Mouse (Mus musculus) cerebellum, postnatal 14 days (tissue): ENCODE measurements around the gene Tmem106a.
"Not testable (repeated sequence)": the region's sequence is repeated elsewhere in the genome, so short reads cannot be mapped to it uniquely, and the experiment has no call there.

Experiments used
- DNase-seq, 2 experiments: peaks; one replicate each; pipeline ENCODE4 v3.0.0; 2021; ENCODE audit warnings: mixed read lengths in 2 of 2

Tmem106a gene

DNA sequence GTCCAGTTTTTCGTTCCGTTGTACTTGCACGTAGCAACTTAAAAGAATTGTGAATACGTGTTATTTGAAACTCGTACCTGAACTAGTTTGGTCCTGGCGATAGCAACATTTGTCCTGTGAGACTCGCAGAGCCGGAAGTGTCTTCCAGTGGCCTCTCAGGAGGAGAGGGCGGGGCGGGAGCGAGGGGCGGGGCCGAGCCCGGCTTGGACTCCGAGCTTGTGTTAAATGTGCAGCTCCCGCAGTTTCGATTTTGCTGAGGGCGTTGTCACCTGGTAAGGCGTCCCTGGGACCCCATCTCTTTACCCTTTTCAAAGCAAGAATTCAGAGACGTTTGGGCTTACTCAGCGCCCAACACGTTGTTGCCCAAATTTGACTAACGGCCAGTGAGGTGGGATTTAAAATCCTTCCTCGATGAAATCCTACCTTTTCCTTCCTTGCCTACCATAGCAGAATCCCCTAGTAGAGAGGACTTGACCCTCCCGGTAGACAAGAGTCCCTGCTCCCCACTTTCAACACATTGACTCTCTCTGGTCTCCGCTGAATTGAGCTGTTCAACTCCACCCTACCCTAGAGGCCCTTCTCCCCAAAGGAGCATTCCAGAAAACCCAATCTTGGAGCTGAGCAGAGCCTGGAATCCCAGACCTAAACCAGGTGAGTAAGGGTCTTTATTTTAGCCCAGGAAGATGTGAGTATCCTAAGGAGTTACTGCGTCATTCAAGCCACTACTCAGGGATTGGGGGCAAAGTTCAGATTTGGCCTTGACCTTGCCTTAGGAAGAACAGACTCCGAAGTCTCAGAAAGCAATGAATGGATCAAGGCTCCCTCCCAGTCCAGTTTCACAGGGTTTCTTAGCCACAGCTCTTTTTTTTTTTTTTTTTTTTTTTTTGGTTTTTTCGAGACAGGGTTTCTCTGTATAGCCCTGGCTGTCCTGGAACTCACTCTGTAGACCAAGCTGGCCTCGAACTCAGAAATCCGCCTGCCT, at the start of gene Tmem106a:
TSS of gene Tmem106a (plus strand) at position 189 of the 982 bp plus-strand sequence.
- DNase-seq: peak; percentile 22 to 30

DNA sequence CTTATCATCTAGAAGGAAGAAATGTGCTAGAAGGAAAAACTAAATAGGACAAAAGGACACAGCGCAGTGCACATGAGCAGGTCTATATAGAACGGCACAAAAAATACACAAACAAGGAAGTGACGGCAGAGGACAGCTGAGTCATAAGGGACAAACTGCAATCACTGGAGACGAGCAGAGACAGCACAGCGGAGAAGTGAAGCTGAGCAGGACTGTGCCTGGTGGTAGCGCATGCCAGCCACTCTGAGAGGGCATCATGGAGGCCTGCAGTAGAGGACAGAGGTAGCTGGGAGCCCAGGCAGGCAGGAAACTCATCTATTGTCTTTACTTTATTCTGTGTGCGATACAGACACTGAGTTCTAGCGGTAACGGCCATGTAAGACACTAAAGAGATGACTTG, 38.5 kb upstream of the Tmem106a start:
- no peak for DNase-seq

DNA sequence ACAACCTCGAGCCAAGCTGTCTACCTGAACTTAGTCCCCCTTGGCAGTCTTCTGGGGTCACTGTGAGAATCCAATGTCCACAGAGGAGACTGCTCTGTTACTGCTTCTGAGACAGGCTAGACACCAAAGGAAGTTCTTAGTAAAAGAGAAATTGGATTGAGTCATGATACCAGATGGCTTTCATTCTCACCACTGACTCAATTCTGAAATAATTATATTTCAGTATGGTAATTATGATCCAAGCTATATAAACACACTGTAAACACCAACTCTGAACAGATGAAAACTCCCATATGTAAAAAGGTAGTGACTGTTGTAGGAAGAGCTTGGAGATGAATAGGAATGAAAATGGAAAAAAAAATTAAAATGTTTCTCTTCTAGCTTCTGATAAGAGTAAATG, 37.9 kb upstream of the Tmem106a start:
- DNase-seq: no peak

DNA sequence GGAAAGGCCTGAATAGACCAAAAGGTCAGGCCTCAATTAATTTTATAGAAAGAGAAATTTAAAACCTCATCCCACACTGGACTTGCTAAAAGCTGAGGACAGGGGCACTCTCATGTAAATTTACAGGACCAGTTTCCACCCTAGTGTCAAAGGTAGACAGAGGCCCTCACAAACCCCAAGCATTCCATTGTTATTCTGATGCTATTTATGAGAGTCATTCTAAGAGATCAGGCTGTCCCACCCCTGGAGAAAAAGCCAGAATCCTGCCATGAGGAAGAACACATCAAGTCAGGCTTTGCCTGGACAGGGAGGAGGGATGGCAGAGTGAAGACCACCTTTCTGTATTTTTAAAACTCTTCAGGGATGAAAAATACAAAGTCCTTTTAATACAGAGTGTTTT, 33.5 kb upstream of the Tmem106a start:
- no peak for DNase-seq

DNA sequence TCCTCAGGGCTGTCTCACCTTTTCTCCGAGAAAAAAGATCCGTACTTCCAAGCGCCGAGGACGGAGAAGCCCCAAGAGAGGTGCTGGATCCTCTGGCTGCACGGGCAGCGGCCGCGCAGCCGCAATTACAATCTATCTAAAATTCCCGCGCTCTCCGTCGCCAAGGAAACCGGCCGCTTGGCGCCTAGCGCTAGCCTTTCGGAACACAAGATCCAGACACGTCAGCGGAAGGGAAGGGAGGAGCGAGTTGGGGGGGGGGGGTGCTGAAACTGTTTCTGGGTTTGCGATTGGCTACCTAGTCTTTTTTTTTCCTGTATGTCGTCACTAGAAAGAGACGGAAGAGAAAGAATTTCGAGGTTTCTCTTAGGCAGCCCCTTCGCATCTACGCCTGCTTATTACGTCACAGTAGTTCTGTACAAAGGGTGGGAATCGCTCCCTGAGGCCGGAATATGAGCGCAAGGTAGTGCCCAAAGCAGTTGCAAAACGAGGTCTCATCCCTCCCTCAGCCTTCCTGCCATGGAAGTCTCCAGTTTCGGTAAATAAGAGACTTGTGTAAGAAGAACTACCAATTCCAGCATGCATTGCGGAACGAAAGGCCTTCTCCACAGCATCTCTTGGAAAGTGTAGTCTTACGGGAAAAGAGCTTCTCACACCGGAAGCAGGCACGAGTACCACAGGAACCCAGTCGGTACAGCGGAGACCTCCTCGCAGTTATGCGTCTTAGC, 30.1 kb upstream of the Tmem106a start, which contains the start of the genes Brca1 and Nbr1:
TSS of gene Brca1 (minus strand) at position 205 of the 725 bp plus-strand sequence.
TSS of gene Nbr1 (plus strand) at position 399 of the 725 bp plus-strand sequence.
- peak; percentile 94 to 95 for DNase-seq

DNA sequence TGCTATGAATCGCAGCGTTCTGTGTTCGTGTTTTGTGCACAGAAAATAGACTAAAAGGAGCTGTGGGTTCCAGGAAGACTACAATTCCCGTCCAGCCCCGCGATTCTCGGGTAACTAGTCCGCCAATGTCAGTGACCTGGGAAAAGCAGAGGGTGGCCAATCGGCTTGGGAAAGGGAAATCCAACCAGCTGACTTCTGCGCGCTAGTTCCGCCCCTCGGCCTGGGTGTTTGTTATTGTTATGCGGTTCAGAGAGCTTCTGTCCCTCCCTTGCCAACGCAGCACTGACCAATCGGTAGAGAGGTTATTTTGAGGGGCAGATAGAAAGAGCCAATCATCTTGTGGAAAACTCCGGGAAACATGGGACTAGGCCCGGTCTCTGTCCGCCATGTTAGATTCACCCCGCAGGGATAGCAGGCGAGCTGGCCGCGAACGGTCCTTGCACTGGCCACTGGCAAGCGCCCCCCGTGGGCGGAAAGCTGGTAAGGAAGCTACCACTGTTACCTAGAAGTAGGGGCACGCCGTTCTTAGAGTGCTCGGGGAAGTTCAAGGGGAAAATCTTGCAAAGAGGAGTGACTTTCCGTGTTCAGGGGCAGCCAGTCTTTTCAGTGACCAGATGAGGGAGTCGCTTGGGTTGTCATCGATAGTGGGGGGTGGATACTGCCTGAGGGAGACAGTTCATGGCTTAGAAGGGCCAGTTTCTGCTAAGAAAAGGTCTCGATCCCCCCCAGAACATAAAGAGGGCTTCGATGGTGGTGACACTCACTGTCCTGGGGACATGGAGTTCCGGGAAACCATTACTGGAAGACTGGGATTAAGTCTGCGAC, 29.4 kb upstream of the Tmem106a start:
- DNase-seq: peak; percentile 95 to 97

DNA sequence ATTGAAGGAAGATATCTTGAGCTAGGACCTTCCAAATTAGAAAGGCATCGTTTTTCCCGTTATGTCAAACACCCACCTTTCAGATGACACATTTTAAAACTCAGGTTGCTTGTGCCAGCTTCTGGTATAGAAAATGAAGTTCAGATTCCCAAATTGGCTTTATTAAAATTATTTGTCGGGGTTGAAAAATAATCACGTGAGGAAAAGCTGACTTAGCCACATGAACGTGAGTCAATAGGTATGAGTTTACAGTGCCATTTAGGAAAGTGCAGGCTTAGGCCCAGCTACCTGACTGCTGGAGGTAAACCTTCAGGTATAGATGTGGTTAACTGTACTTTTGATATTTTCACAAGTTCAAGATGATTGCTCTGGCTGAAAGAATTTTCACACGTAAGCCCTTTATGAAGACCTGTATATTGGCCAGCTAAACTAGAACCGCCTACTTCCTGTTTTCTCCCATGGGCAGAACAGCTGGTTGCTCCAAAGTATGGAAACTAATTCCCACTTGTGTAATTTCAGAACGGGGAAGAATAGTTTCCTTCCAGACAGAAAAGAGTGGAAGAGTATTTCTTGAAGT, 28.6 kb upstream of the Tmem106a start:
- peak in 1 of 2 experiments; percentile 16 for DNase-seq

DNA sequence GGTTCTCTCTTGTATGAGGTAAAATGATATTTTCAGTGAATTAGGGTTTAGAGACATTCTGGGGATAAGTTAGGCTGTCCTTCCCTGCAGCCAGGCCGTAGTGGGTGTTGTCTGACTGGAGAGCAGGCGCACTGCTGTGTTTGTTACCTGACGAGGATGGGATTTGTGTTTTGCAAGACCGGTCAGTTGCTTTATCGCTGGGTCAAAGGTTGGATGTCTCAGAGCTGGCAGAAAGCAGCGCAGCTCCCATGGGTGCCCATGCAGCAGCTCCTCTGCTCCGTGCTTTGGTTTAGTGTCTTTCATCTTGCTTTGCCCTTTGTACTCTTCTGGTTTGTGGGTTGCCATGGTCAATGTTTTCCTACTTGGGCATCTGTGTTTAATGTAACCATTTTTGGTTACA, 25.5 kb upstream of the Tmem106a start:
- no peak for DNase-seq

DNA sequence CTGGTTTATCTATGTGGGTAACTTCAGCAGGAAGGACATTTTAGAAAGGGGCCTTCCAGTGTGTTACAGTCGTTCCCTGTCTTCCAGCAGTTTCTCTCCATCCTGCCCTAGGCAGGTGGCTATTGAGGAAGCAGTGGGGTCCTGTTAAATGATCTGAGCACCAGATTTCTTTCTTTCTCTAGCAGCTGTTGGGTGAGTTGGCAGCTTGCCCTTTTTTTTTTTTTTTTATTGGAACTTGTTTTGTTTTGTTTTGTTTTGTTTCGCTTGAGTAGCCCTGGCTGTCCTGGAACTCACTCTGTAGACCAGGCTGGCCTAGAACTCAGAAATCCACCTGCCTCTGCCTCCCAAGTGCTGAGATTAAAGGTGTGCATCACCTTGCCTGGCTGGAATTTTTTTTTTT, 25.1 kb upstream of the Tmem106a start:
- no peak for DNase-seq

DNA sequence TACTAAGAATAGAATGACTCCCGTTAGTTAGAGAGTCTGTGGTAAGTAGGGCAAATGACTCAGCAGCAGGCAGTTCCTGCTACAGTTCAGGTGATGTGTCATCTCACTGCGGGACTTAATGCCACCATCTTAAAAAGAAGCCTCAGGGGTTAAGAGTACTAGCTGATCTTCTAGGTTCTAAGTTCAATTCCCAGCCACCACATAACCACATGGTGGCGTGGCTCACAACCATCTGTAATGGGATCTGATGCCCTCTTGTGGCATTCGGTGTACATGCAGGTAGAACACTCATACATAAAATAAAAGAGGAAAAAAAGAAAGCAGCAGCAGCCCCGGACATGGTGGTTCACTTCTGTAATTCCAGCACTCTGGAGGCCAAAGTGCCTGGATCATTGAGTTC, 19.7 kb upstream of the Tmem106a start:
- DNase-seq: peak; percentile 60 to 72

DNA sequence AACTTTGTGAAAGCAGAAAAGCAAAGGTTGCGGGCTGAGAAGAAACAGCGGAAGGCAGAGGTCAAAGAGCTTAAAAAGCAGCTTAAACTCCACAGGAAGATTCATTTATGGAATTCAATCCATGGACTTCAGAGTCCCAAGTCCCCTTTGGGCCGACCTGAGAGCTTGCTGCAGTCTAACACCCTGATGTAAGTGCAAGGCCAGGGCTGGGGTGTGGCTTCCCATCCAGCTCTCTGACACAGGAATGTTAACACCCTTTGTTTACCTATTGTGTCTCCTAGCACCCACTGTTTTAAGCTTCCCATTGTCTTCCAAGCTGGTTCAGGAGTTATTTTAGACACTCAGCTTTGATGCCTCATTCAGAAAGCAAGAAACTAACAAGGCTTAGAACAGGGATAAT, 13.6 kb upstream of the Tmem106a start:
- DNase-seq: no peak

DNA sequence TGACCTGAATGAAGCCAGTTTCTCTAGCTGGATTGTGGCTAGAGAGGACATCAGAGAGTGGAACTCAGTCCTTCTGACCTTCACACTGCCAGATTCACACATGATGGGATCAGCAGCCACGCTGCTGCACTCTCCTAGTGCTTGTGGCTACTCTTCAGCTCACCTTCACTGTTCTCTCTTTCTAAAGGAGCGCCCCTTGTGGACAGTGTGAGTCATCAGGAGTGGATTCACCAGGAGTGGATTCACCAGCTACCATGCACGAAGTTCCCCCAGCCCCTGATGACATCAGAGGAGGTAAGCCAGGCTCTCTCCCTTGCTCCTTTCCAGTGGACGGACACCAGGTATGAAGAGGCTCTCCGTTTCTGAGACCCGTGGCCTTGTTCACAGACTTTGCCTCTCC, 5.9 kb upstream of the Tmem106a start:
- DNase-seq: no peak

DNA sequence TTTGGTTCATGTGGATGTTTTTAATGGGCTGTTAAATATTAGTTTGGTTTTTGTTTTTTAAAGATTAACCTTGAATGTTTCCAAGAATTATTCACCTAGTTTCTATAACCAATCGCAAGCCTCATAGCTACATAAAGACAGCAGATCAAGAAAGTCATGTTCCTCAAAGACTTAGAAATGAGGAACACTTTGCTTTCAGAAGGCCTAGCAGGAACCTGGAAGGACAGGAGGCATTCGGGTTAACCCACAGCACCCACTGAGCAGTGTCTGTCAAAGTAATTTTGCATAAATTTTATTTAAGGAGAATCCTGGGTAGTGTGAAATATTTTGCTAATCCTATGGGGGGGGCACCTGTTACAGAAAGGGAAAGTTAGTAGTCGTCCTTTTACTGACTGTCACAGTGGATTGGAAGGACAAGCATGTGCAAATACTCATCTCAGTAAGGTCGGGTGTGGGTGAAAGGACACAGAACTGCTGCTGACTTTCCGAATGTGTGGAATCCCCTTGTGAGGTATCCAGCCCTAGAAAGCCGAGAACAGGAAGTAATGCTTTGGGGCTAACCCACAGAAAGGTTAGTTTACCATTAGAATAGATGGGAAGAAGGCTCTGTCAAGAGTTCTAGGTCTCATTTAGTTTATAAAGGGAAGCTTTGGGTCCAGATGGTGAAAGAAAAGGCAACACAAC, 819 bp upstream of the Tmem106a start:
- DNase-seq: no peak

DNA sequence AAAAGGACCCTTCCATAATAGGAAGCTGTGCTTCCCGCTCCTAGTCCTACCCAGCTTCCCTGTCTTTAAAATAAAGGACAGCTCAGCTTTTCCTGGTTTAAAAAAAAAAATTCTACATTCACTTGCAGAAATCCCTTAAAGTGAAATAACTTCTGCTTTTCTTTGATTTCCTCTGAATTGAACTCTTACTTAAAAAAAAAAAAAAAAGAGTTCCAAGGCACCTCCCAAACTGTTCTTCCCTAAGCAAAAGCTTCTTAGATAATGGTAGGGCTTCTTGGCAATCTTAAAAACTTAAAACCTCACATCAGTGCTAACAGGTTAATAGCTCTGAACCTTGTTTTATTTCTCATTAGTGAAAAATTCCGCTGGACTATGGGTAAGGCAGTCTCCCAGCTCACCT, 1.2 kb downstream of the Tmem106a start:
- DNase-seq: no peak

DNA sequence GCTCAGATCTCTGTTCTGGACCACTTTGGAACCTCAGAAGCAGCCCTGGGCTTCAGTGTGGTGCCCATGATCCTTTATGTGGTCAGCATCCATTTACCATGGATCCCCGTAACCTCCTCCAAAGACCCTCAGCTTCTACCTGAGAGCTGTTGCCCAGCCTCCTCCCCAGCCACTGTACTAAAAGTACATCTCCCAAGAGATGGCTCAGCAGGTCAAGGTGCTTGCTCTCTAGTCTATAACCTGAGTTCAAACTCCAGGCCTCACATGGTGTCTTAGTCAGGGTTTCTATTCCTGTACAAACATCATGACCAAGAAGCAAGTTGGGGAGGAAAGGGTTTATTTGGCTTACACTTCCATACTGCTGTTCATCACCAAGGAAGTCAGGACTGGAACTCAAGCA, 3.0 kb downstream of the Tmem106a start:
- not testable (repeated sequence) for DNase-seq

DNA sequence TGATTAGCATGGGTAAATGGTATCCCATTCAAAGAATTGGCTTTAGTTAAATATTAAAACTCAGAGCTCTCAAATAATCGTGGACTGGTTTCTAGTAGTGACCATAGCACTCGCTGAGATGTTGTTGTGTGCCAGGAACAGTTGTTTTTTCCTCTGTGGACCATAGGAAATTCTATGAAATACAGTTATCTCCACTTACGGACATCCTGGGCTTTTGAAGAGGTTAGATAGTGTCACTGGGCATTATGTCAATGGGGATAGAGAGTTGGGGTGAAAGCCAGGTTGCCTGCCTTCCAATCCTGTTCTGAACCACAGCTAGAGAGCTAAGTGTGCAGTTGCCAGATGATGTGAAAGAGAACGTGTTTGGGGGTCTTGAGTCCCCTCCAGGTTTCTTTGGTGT, 3.8 kb downstream of the Tmem106a start:
- no peak for DNase-seq

DNA sequence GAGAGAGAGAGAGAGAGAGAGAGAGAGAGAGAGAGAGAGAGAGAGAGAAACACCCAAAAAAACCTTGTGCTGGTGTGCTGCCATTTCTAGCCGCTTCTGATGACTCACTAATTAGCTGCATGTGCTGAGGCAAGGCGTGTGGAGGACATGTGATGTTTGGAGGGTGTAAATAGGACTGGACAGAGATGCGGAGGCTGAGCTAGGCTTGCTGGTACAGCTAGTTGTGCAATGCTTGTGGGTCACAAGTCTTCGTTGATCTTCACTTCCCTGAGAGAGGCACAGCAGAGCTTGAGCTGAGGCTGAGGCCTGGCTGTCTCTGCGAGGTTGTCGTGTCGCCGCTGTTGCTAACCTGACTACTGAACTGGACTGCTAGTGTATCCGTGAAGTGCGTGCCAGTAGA, 5.6 kb downstream of the Tmem106a start:
- no peak for DNase-seq

DNA sequence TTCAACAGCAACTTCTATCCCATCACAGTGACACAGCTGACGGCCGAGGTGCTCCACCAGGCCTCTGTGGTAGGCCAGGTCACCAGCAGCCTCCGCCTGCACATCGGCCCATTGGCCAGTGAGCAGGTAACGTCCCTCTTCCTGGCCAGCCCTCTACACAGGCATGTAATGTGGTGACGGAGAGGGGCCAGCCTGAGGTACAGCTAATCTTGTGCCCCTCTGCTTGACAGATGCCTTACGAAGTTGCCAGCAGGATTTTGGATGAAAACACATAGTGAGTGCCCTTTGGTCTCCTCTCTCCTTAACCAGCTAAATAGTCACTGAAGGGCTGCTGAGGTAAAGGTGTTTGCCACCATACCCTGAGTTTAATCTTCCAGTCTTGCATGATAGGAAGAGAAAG, 6.8 kb downstream of the Tmem106a start:
- DNase-seq: no peak

DNA sequence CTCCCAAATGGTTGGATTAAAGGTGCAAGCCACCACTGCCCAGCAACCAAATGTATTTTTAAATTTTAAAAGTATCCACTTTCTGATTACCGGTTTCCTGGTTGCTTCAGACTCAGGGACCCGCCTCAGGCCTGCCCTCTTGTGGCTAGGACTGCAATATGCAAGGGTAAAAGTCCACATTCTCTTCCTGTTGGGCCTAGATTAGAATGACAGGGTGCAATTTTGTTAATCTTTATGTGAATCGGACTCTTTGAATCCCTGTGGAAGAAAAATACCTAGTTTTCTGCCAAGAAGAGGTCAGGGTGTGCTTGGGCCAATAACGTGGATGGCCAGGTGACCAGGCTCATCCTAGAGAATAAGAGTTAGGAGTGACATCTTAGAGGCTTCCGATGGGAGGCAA, 7.4 kb downstream of the Tmem106a start:
- DNase-seq: peak; percentile 68 to 73

DNA sequence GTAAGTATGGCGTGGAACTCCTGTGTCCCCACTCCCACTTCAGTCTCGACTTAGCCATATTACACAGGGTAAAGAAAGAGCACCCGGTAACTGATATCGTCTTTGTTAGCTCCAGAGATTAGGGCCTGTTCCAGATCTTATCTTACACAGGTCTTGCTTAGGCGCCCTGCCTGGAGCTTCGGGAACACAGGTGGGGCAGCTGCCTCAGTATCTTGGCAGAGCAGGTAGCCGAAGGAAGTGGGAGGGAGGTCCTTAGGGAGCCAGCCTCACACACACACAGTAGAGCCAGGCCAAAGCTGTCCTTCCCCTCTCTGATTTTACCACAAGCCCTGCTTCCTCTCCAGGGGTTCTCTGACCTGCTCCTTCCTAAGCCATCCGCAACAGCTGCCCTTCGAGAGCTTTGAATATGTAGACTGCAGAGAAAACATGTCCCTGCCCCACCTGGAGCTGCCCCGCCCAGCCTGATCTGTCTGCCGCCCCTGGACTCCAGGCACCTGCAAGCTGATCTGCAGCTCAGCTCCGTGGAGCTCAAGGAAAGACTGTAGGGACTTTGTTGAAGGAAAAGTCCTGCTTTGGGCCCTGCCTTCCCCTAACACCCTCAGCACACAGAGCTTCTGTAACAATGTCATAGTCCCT, 8.1 kb downstream of the Tmem106a start:
- no peak for DNase-seq

DNA sequence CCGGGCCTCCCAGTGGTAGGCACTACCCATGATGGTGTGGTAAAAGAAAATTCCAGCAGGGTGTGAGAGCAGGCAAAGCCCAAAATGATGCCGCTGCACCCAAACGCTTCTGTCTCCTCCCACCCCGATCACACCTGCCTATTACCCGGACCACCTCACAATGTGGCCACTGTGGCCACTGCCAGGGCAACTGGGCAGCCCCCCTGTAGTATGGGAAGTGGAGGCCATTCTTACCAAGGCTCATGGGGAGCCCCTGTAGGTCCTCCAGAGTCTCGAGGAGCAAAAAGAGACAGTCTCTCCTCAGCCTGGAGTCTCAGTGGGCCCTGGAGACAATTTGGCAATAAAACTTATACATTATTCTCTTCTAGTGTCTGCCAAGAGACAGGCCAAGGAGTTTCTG, 17.1 kb downstream of the Tmem106a start, which contains the start of gene Gm11634:
TSS of gene Gm11634 (minus strand) at position 101 of the 400 bp plus-strand sequence.
- DNase-seq: no peak
